Mouse (Mus musculus) erythroblast, embryonic 14.5 days (primary cell): ENCODE data around the gene Olfr464. TPM values are rescaled to one million over a fixed set of nuclear protein-coding genes. Genes with fewer than 3 reads are reported as not detected.
A peak's percentile ranks its signal among the peaks of the same experiment; 100 is the strongest.

Experiments used
- H3K27me3 ChIP-seq: 2 replicates; pipeline ENCODE4 v1.6.1; 2012; ENCODE audit warnings: inconsistent platforms; ENCODE audit not compliant: control insufficient read depth
- H3K36me3 ChIP-seq: 2 replicates; pipeline ENCODE4 v1.6.1; 2012; ENCODE audit warnings: mild to moderate bottlenecking, inconsistent platforms; ENCODE audit not compliant: control insufficient read depth
- H3K4me1 ChIP-seq: 2 replicates; pipeline ENCODE4 v1.6.1; 2012; ENCODE audit warnings: inconsistent platforms; ENCODE audit not compliant: control insufficient read depth
- H3K4me3 ChIP-seq: replicated peaks from 2 replicates; pipeline ENCODE3; 2012; ENCODE audit warnings: moderate library complexity, mild to moderate bottlenecking, inconsistent platforms
- H3K9me3 ChIP-seq: 2 replicates; pipeline ENCODE4 v1.6.1; 2012; ENCODE audit warnings: low read length, inconsistent platforms, mixed read lengths; ENCODE audit not compliant: control insufficient read depth
- GATA1 ChIP-seq: IDR thresholded peaks from 2 replicates; pipeline ENCODE4 v1.6.1; 2012; ENCODE audit warnings: low read length, inconsistent platforms, mixed read lengths
- TAL1 ChIP-seq: IDR thresholded peaks from 3 replicates; pipeline ENCODE4 v1.6.1; 2012; ENCODE audit warnings: low read length, inconsistent platforms, mixed read lengths
- polyA plus RNA-seq: library from polyadenylated mRNA; stranded (reverse); fragments of >175 nt; gene quantifications from 2 replicates; pipeline ENCODE4 v1.2.3, GENCODE M21; 2012

The Olfr464 gene
- 0.05 TPM in 1 of 2 replicates, not detected in the other for polyA plus RNA-seq

- Histone ChIP-seq H3K4me3 (no peak within 1 kb of the TSS), H3K4me1 (no peaks in the 10 kb centered on the region), H3K9me3 (no peaks in the 10 kb centered on the region), H3K27me3 (no peaks in the 10 kb centered on the region), H3K36me3 (no peaks in the 10 kb centered on the region)
- no peak for TF ChIP-seq GATA1
- TF ChIP-seq TAL1: no peak
Measured at GRCm38 (mm10) chr11:87920966-87921365, at the start of gene Olfr464. Gene Olfr464, minus strand, starts transcription at chr11:87920967.

GRCm38 (mm10) chr11:87968356-87969122 lies 47.8 kb upstream of the Olfr464 start:
- H3K4me3 ChIP-seq: no peak overlapping the region
- peaks cover 12% of the 10 kb centered on the region for H3K4me1 ChIP-seq
- peaks cover 12% of the 10 kb centered on the region for H3K27me3 ChIP-seq
- no peaks in the 10 kb centered on the region for H3K36me3 ChIP-seq
- no peak for TF ChIP-seq GATA1
- no peak for TF ChIP-seq TAL1
- no peaks in the 10 kb centered on the region for H3K9me3 ChIP-seq

- peaks cover 12% of the 10 kb centered on the region for H3K4me1 ChIP-seq
- H3K9me3 ChIP-seq: no peaks in the 10 kb centered on the region
- peak overlapping the region; percentile 7 for H3K4me3 ChIP-seq
- H3K36me3 ChIP-seq: no peaks in the 10 kb centered on the region
- TF ChIP-seq GATA1 (no peak), TAL1 (no peak)
- peaks cover 8% of the 10 kb centered on the region; the same call in 1 of the 2 replicates for H3K27me3 ChIP-seq
Measured at GRCm38 (mm10) chr11:87967692-87968289, 47.0 kb upstream of the Olfr464 start.

DNA sequence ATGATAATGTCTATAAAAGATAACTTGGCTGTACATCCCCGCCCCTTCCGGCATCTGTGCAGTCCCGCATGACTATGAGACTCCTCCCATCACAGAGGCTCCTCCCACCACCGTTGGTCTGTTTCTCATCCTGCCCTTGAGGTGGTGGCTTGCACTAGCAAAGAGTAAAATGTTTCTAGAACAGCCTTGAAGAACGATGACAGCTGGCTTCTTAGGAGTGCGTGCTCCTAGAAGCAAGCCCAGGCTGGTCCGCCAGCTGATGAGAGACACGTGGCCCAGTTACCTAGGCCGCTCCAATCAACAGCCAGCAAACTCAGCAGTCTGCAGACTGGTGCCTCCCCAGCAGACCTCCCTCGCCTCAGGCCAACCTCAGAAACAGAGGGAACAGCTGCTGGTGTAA lies 45.4 kb upstream of the Olfr464 start:
- Histone ChIP-seq H3K4me3 (no peak overlapping the region), H3K36me3 (no peaks in the 10 kb centered on the region), H3K27me3 (peaks cover 8% of the 10 kb centered on the region; the same call in 1 of the 2 replicates), H3K4me1 (peaks cover 12% of the 10 kb centered on the region), H3K9me3 (no peaks in the 10 kb centered on the region)
- TF ChIP-seq GATA1 (no peak), TAL1 (no peak)

DNA sequence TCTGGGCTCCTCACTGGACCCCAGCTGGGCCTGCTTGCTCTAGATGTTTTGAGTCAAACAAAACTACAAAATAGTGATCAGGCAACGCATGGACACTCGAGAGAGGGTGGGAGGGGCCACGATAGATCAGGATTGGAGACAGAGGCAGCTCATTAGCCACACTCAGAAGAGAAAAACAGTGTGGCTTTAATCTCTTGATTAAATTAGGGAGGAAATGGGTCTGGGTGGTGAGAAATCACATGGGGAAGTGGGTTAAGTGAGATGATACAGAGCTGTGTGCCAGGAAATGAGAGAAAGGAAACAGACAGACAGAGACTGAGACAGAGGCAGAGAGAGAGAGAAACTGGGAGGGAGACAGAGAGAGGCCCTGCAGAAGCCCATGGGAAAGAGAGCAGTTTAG lies 44.5 kb upstream of the Olfr464 start:
- Histone ChIP-seq H3K9me3 (peaks cover 4% of the 10 kb centered on the region), H3K4me3 (no peak overlapping the region), H3K27me3 (peaks cover 6% of the 10 kb centered on the region; the same call in 1 of the 2 replicates), H3K4me1 (peaks cover 12% of the 10 kb centered on the region), H3K36me3 (no peaks in the 10 kb centered on the region)
- TF ChIP-seq TAL1 (no peak), GATA1 (no peak)

DNA sequence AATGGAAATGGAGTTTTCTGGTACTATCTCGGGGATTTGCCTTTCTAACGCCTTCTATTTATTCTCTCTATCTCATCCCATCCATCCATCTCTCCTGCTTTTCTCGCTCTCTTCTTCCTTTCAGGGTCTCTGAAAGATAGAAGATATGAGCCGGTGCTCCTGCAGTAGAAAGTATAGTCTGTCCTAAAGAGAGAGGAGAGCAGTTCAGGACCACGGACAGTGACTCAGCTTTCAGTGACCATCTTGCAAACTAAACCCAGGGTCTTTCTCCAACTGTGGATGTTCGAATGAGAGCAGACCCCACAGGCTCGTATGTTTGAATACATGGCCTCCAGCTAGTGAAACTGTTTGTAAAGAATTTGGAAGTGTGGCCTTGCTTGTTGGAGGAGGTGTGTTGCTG lies 36.3 kb upstream of the Olfr464 start:
- no peaks in the 10 kb centered on the region for H3K4me1 ChIP-seq
- no peak overlapping the region for H3K4me3 ChIP-seq
- H3K36me3 ChIP-seq: no peaks in the 10 kb centered on the region
- peaks cover 5% of the 10 kb centered on the region for H3K9me3 ChIP-seq
- no peaks in the 10 kb centered on the region for H3K27me3 ChIP-seq
- TF ChIP-seq TAL1: no peak
- no peak for TF ChIP-seq GATA1

- H3K4me3 ChIP-seq: no peak overlapping the region
- no peaks in the 10 kb centered on the region for H3K36me3 ChIP-seq
- TF ChIP-seq GATA1 (no peak), TAL1 (no peak)
- no peaks in the 10 kb centered on the region for H3K4me1 ChIP-seq
- no peaks in the 10 kb centered on the region for H3K27me3 ChIP-seq
- H3K9me3 ChIP-seq: no peaks in the 10 kb centered on the region
Measured at GRCm38 (mm10) chr11:87955144-87955543, 34.4 kb upstream of the Olfr464 start.

DNA sequence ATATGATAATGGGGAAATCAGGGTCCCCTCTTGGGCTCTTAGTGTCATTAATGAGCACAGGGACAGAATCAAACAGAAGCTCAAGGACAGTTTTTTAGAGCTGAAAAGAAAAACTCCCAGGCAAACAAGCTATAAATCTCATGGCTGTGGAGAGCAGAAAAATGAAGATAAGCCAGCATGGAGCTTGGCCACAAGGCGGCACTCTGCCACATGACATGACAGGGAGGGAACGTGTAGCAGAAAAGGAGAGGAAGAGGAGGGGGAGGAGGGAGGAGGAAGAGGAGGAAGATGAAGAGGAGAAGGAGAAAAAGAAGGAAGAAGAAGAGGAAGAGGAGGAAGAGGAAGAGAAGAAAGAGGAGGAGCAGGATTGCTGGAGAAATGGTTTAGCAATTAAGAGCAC lies 29.2 kb upstream of the Olfr464 start:
- Histone ChIP-seq H3K27me3 (no peaks in the 10 kb centered on the region), H3K4me3 (no peak overlapping the region), H3K9me3 (no peaks in the 10 kb centered on the region), H3K4me1 (no peaks in the 10 kb centered on the region), H3K36me3 (no peaks in the 10 kb centered on the region)
- TF ChIP-seq TAL1 (no peak), GATA1 (no peak)

- no peaks in the 10 kb centered on the region for H3K9me3 ChIP-seq
- TF ChIP-seq TAL1 (no peak), GATA1 (no peak)
- H3K4me3 ChIP-seq: no peak overlapping the region
- H3K36me3 ChIP-seq: no peaks in the 10 kb centered on the region
- H3K27me3 ChIP-seq: no peaks in the 10 kb centered on the region
- no peaks in the 10 kb centered on the region for H3K4me1 ChIP-seq
Measured at GRCm38 (mm10) chr11:87935467-87935866, 14.7 kb upstream of the Olfr464 start.

DNA sequence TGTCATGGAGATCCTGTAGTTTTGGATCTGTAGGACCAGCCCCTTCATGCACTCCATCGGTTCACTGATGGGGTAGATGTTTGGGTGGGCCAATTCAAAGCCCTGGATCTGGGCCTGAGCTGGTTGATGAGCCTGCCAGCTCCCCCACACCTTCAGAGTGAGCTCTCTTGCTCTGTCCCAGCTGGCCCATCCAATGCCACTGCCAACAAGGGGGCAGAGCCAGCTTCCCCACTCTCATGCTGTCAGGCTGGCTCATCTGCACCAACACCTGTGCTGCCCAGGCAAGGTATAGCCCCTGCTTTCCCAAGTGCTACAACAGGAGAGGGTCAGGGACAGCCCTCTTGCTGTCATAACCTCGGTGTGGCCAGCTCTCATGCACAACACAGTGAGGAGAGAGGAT lies 13.0 kb upstream of the Olfr464 start:
- Histone ChIP-seq H3K4me1 (no peaks in the 10 kb centered on the region), H3K36me3 (no peaks in the 10 kb centered on the region), H3K9me3 (no peaks in the 10 kb centered on the region), H3K4me3 (no peak overlapping the region), H3K27me3 (no peaks in the 10 kb centered on the region)
- TF ChIP-seq TAL1 (no peak), GATA1 (no peak)
